8 mouse cellular contexts compared by ENCODE assay signal in the genomic region with DNA sequence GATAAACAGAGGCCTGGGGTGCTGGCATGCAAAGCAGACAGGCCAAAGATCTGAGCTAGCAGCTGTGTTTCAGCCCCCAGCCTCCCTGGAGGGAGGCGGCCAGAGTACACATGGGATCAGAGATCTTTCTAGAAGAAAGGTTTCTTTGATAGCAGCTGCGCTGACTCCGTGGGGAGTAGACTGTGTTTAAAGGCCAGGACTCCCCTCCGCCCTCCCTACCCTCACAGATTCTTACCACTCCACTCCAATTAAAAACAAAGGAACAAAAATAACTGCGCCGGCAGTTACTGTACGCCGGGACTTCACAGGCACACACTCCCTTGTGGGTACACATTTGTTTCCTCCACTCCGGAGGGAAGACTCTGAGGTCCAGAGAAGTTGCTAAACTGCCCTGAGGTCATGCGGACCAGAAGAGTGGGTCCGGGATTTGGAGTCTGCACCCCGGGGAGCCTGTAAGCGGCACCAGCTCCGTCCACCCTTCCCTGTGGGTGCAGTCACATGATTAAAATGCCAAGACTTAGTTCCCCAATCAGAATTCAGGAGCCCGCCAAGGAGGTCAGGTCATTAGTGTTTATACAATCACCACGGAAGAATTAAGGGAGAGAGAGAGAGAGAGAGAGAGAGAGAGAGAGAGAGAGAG.
DNase-seq lines count a peak whose midpoint lies in the region; ATAC-seq and TF ChIP-seq lines count a peak whose summit lies in the region.

No protein-coding gene starts in this region.

- peak overlapping the region; percentile 60 for H3K9ac ChIP-seq in embryonic facial prominence, embryonic 14.5 days (ENCODE audit: low read depth, low read length)
- peak overlapping the region; percentile 29 for H3K9ac ChIP-seq in limb, embryonic 14.5 days (ENCODE audit: low read depth, low read length, severe bottlenecking)

- peaks cover 6% of the 10 kb centered on the region; the same call in 1 of the 2 replicates for H3K27me3 ChIP-seq in embryonic facial prominence, embryonic 14.5 days (replicated peaks; ENCODE audit: control insufficient read depth, insufficient read depth, low read length)
- H3K27me3 ChIP-seq in hindbrain, embryonic 10.5 days (ENCODE audit: insufficient read depth, poor library complexity, severe bottlenecking), result peaks cover 12% of the 10 kb centered on the region
- no peaks in the 10 kb centered on the region for H3K27me3 ChIP-seq in limb, embryonic 14.5 days (ENCODE audit: control insufficient read depth, insufficient read depth, low read length)

- H3K36me3 ChIP-seq in embryonic facial prominence, embryonic 14.5 days (ENCODE audit: control insufficient read depth, insufficient read depth, low read length), result no peaks in the 10 kb centered on the region
- H3K36me3 ChIP-seq in hindbrain, embryonic 10.5 days, result no peaks in the 10 kb centered on the region
- H3K36me3 ChIP-seq in limb, embryonic 14.5 days (ENCODE audit: control insufficient read depth, insufficient read depth, low read length), result no peaks in the 10 kb centered on the region

- peak; percentile 48; the same call in 1 of the 2 replicates for ATAC-seq in embryonic facial prominence, embryonic 14.5 days (ENCODE audit: low read depth)
- ATAC-seq in limb, embryonic 14.5 days (ENCODE audit: low FRiP score, low read depth), result peak; percentile 20; the same call in 1 of the 2 replicates

- no peaks in the 10 kb centered on the region for H3K9me3 ChIP-seq in embryonic facial prominence, embryonic 14.5 days (ENCODE audit: control insufficient read depth, low read length)
- no peaks in the 10 kb centered on the region for H3K9me3 ChIP-seq in hindbrain, embryonic 10.5 days
- H3K9me3 ChIP-seq in limb, embryonic 14.5 days (ENCODE audit: control insufficient read depth, low read length), result no peaks in the 10 kb centered on the region

- TF ChIP-seq POLR2A in limb, embryonic 14.5 days (IDR thresholded peaks at IDR 0.05; ENCODE audit: borderline replicate concordance, extremely low read depth, insufficient read depth, insufficient read length), result no peak

- peak overlapping the region; percentile 70 for H3K4me2 ChIP-seq in embryonic facial prominence, embryonic 14.5 days (ENCODE audit: low read depth, low read length)
- peak overlapping the region; percentile 61 for H3K4me2 ChIP-seq in limb, embryonic 14.5 days (replicated peaks; ENCODE audit: low read depth, low read length, severe bottlenecking)

- intact Hi-C loops in gastrocnemius, postnatal 14 days (cut with DNase I; ENCODE audit: low total_unique reads), result no loop called here

- DNase-seq in gastrocnemius, adult 18-20 months (ENCODE audit: low spot score), result peak; percentile 24
- DNase-seq in gastrocnemius, postnatal 14 days, result no peak
- DNase-seq in embryonic facial prominence, embryonic 14.5 days (ENCODE audit: low spot score), result peak; percentile 86
- peak; percentile 62 for DNase-seq in hindbrain, embryonic 10.5 days (ENCODE audit: low spot score)
- DNase-seq in limb, embryonic 14.5 days (ENCODE audit: low spot score), result peak; percentile 71
- peak; percentile 68 for DNase-seq in neural tube, embryonic 10.5 days (ENCODE audit: extremely low spot score, low spot score)
- no peak for DNase-seq in right cerebral cortex, postnatal 25 days
- no peak for DNase-seq in cerebellum, adult 11 months

- peak overlapping the region; percentile 70 for H3K27ac ChIP-seq in embryonic facial prominence, embryonic 14.5 days (replicated peaks; ENCODE audit: low read depth, low read length)
- peak overlapping the region; percentile 87 for H3K27ac ChIP-seq in hindbrain, embryonic 10.5 days
- peak overlapping the region; percentile 3 for H3K27ac ChIP-seq in limb, embryonic 14.5 days (replicated peaks; ENCODE audit: low read depth, low read length)

- H3K4me3 ChIP-seq in embryonic facial prominence, embryonic 14.5 days (ENCODE audit: low read depth, low read length), result peak overlapping the region; percentile 29
- H3K4me3 ChIP-seq in hindbrain, embryonic 10.5 days, result peak overlapping the region; percentile 36
- H3K4me3 ChIP-seq in limb, embryonic 14.5 days (replicated peaks; ENCODE audit: low read length), result peak overlapping the region; percentile 30

- peaks cover 21% of the 10 kb centered on the region for H3K4me1 ChIP-seq in embryonic facial prominence, embryonic 14.5 days (ENCODE audit: control insufficient read depth, insufficient read depth, low read length)
- peaks cover 57% of the 10 kb centered on the region for H3K4me1 ChIP-seq in hindbrain, embryonic 10.5 days (replicated peaks)
- peaks cover 29% of the 10 kb centered on the region for H3K4me1 ChIP-seq in limb, embryonic 14.5 days (ENCODE audit: control insufficient read depth, insufficient read depth, low read length)

- WGBS in embryonic facial prominence, embryonic 14.5 days, result 1% methylated on average over 16 of the region's 16 CpGs
- 4% methylated on average over 16 of the region's 16 CpGs for whole genome bisulfite sequencing in hindbrain, embryonic 10.5 days
- WGBS in limb, embryonic 14.5 days, result 3% methylated on average over 16 of the region's 16 CpGs

Comparison
In these comparisons a context has a peak if more than half of its experiments do, and no peak if none do; other contexts are left out.
1. DNase-seq: peak in gastrocnemius, adult 18-20 months (single experiment), embryonic facial prominence, embryonic 14.5 days (single experiment), hindbrain, embryonic 10.5 days (single experiment), limb, embryonic 14.5 days (single experiment) and neural tube, embryonic 10.5 days (single experiment); none in gastrocnemius, postnatal 14 days (single experiment), right cerebral cortex, postnatal 25 days (single experiment) and cerebellum, adult 11 months (single experiment).
2. H3K27ac ChIP-seq: peak in every context shown above with its lines; median percentile 87 in hindbrain, embryonic 10.5 days; 70 in embryonic facial prominence, embryonic 14.5 days; 3 in limb, embryonic 14.5 days.
3. Peak in every context shown above with its lines, with median percentiles within 50 percentile points of each other: H3K4me3 ChIP-seq.